Mouse (Mus musculus) limb, embryonic 11.5 days (tissue): ENCODE measurements around the gene Prr5l. TPM values are rescaled to one million over a fixed set of nuclear protein-coding genes. Genes with fewer than 3 reads are reported as not detected.

Experiments used
- ATAC-seq: fragments of 200-750 bp; cut with Nextera tagmentation; 2 replicates; pipeline ENCODE4 v1.8.0; 2017; ENCODE audit warnings: low read depth; ENCODE audit not compliant: insufficient number of reproducible peaks, low FRiP score, low TSS enrichment
- DNase-seq: peaks from one replicate; pipeline ENCODE4 v3.0.0-alpha.2; 2015; ENCODE audit warnings: low spot score
- H3K27ac ChIP-seq: fragments of 300-500 bp; sonication (generic); replicated peaks from 2 replicates; pipeline ENCODE4 v1.5.1; 2014; ENCODE audit warnings: low read depth, mild to moderate bottlenecking, low read length
- H3K27me3 ChIP-seq: fragments of 300-500 bp; sonication (generic); 2 replicates; pipeline ENCODE4 v1.6.1; 2014; ENCODE audit warnings: mild to moderate bottlenecking, low read length, mixed read lengths; ENCODE audit not compliant: control insufficient read depth, insufficient read depth
- H3K36me3 ChIP-seq: fragments of 300-500 bp; sonication (generic); 2 replicates; pipeline ENCODE4 v1.6.1; 2014; ENCODE audit warnings: mild to moderate bottlenecking, low read length, moderate library complexity, mixed read lengths; ENCODE audit not compliant: control insufficient read depth, insufficient read depth
- H3K4me1 ChIP-seq: fragments of 300-500 bp; sonication (generic); 2 replicates; pipeline ENCODE4 v1.6.1; 2014; ENCODE audit warnings: low read length, mixed read lengths; ENCODE audit not compliant: control insufficient read depth, insufficient read depth
- H3K4me2 ChIP-seq: fragments of 300-500 bp; sonication (generic); 2 replicates; pipeline ENCODE4 v1.6.1; 2014; ENCODE audit warnings: low read depth, mild to moderate bottlenecking, moderate library complexity; ENCODE audit not compliant: severe bottlenecking
- H3K4me3 ChIP-seq: fragments of 300-500 bp; sonication (generic); 2 replicates; pipeline ENCODE4 v1.5.1; 2014; ENCODE audit warnings: low read depth, low read length
- H3K9ac ChIP-seq: fragments of 300-500 bp; sonication (generic); 2 replicates; pipeline ENCODE4 v1.6.1; 2014; ENCODE audit warnings: mild to moderate bottlenecking, low read length
- H3K9me3 ChIP-seq: fragments of 300-500 bp; sonication (generic); 2 replicates; pipeline ENCODE4 v1.6.1; 2016; ENCODE audit warnings: low read length; ENCODE audit not compliant: control insufficient read depth
- WGBS: fragments of 180-500 bp; shearing (Covaris S2); extraction: QIAGEN DNeasy Blood & Tissue Kit; methylation state at CpG from one replicate; pipeline ENCODE4 v1.1.7; 2014; 5-methylcytosine and 5-hydroxymethylcytosine counted together
- polyA plus RNA-seq: library from polyadenylated mRNA; unstranded; fragments of >200 nt; fragmentation: Nextera tagmentation; extraction: Ambion mirVana; gene quantifications from 2 replicates; pipeline ENCODE4 v1.2.1, GENCODE M21; 2014

Gene Prr5l
- polyA plus RNA-seq, 1 experiment from 2014 or later: 18.6 TPM

GRCm38 (mm10) chr2:101695584-101695983 lies 187.2 kb downstream of the Prr5l start:
- Histone ChIP-seq H3K4me3 (no peak overlapping the region), H3K27ac (no peak overlapping the region), H3K9me3 (no peaks in the 10 kb centered on the region), H3K4me1 (no peaks in the 10 kb centered on the region), H3K27me3 (no peaks in the 10 kb centered on the region), H3K4me2 (no peak overlapping the region), H3K9ac (no peak overlapping the region), H3K36me3 (no peaks in the 10 kb centered on the region; the same call in 1 of the 2 replicates)
- 92% methylated on average over 7 of the region's 7 CpGs for WGBS
- ATAC-seq: no peak
- no peak for DNase-seq

GRCm38 (mm10) chr2:101693577-101694215 lies 189.1 kb downstream of the Prr5l start:
- ATAC-seq: no peak
- H3K27ac ChIP-seq: no peak overlapping the region
- no peak overlapping the region for H3K4me3 ChIP-seq
- H3K36me3 ChIP-seq: peaks cover 5% of the 10 kb centered on the region
- WGBS: 70% methylated on average over 5 of the region's 5 CpGs
- no peaks in the 10 kb centered on the region for H3K4me1 ChIP-seq
- no peak for DNase-seq
- H3K9me3 ChIP-seq: no peaks in the 10 kb centered on the region
- no peak overlapping the region for H3K9ac ChIP-seq
- H3K27me3 ChIP-seq: no peaks in the 10 kb centered on the region
- H3K4me2 ChIP-seq: no peak overlapping the region

DNA sequence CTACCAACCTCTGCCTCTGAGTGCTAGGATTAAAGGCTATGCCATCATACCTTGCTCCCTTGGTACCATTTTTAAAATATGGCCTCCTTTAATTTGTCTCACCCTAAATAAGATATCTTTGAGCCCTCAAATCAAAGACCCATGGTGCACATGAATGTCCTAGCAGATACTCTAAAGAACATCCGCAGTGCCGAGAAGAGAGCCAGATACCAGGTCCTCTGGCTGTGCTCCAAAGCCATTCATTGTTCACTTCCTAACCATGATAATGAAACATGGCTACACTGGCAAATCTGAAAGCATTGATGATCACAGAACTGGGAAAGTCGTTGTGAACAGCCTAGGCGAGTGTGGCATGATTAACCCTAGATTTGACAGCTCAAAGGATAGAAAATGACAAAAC lies 189.8 kb downstream of the Prr5l start:
- Histone ChIP-seq H3K4me1 (no peaks in the 10 kb centered on the region), H3K27me3 (no peaks in the 10 kb centered on the region), H3K9ac (no peak overlapping the region), H3K27ac (no peak overlapping the region), H3K4me3 (no peak overlapping the region), H3K36me3 (peaks cover 5% of the 10 kb centered on the region), H3K4me2 (no peak overlapping the region), H3K9me3 (no peaks in the 10 kb centered on the region)
- DNase-seq (no peak), ATAC-seq (no peak)
- 83% methylated on average over 4 of the region's 4 CpGs for WGBS

- ATAC-seq (no peak), DNase-seq (no peak)
- Histone ChIP-seq H3K9ac (no peak overlapping the region), H3K4me2 (no peak overlapping the region), H3K4me1 (no peaks in the 10 kb centered on the region), H3K27me3 (no peaks in the 10 kb centered on the region), H3K27ac (no peak overlapping the region), H3K9me3 (no peaks in the 10 kb centered on the region), H3K36me3 (peaks cover 7% of the 10 kb centered on the region), H3K4me3 (no peak overlapping the region)
- 94% methylated on average over 9 of the region's 9 CpGs for WGBS
Observed at GRCm38 (mm10) chr2:101690252-101690827, 192.5 kb downstream of the Prr5l start.

DNA sequence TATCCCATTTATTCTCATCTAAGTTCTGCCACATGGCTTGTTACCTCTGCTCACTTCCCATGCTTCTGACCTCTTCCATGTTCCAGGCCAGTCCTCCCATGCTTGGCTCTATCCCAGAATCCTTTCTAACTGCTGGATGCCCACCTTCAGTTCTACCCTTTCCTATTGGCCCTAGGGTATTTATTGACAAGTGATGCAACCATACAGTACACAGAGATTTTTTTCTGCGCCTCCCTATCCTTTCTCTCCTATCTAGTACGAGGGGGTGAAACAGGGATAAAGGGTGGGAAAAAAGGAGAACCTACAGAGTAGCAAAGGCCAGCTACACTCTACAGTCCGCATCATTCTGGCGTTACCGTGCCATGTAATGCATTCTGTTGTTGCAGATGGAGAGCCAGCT lies 194.8 kb downstream of the Prr5l start:
- H3K4me1 ChIP-seq: no peaks in the 10 kb centered on the region
- no peak overlapping the region for H3K4me2 ChIP-seq
- DNase-seq (no peak), ATAC-seq (no peak)
- H3K27me3 ChIP-seq: no peaks in the 10 kb centered on the region
- H3K36me3 ChIP-seq: peaks cover 7% of the 10 kb centered on the region
- no peak overlapping the region for H3K4me3 ChIP-seq
- WGBS: 93% methylated on average over 5 of the region's 5 CpGs
- H3K9me3 ChIP-seq: no peaks in the 10 kb centered on the region
- H3K9ac ChIP-seq: no peak overlapping the region
- no peak overlapping the region for H3K27ac ChIP-seq

- peaks cover 3% of the 10 kb centered on the region for H3K36me3 ChIP-seq
- no peaks in the 10 kb centered on the region for H3K9me3 ChIP-seq
- ATAC-seq (no peak), DNase-seq (no peak)
- 94% methylated on average over 12 of the region's 12 CpGs for WGBS
- H3K4me1 ChIP-seq: 0 out of 2 replicates have a peak, but pooled peaks cover 1% of the 10 kb centered on the region
- H3K27ac ChIP-seq: no peak overlapping the region
- H3K4me3 ChIP-seq: no peak overlapping the region
- no peak overlapping the region for H3K9ac ChIP-seq
- H3K27me3 ChIP-seq: no peaks in the 10 kb centered on the region
- no peak overlapping the region for H3K4me2 ChIP-seq
Observed at GRCm38 (mm10) chr2:101684421-101684820, 198.4 kb downstream of the Prr5l start.

GRCm38 (mm10) chr2:101679164-101679784 lies 203.6 kb downstream of the Prr5l start:
- Histone ChIP-seq H3K27ac (no peak overlapping the region), H3K9ac (peak overlapping the region; percentile 90), H3K27me3 (no peaks in the 10 kb centered on the region), H3K36me3 (no peaks in the 10 kb centered on the region; the same call in 1 of the 2 replicates), H3K4me1 (0 out of 2 replicates have a peak, but pooled peaks cover 3% of the 10 kb centered on the region), H3K4me2 (peak overlapping the region; percentile 68), H3K9me3 (no peaks in the 10 kb centered on the region), H3K4me3 (peak overlapping the region; percentile 98)
- DNase-seq (peak; percentile 32), ATAC-seq (no peak)
- 7% methylated on average over 15 of the region's 15 CpGs for WGBS

DNA sequence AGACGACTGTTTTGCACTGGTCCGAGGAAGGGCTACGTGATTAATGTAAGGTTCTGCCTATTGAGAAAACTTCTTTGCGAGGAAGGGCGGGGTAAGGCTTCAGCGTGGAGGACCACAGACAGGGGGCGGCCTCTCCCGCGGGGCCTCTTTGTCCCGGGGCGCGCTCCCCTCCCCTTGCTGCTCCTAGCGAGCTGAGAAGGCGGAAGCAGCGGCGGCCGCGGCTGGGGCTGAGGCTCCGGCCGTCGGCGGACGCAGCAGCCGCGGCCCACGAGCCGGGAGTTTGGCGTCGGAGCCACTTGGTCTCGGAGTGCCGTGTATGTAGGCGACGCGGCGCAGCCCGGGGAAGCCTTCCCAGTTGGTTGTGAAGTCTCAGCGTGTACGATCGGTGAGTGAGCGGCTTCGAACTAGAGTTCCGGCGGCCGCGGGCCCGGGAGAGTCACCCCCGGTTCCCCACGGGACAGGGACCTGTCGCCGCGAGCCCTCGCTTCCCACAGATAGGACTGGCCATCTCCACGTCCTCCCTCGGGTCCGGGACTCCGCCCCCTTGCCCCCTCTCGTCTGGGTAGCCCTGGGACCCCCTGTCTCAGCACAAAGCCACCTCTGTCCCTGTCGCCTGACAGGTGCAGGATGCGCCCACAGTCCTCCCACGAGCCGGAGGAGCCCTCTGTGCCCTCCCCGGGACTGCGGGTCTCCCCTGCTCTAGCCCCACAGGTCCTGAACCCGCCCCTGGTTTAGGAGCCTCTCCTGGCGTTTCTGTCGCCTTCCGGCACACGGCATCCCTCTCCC lies 204.4 kb downstream of the Prr5l start, which contains the start of gene Traf6:
Traf6 (plus strand) TSS at position 194 of the 786 bp plus-strand sequence.
- peak; percentile 92 for DNase-seq
- peak; percentile 88 for ATAC-seq
- Histone ChIP-seq H3K36me3 (no peaks in the 10 kb centered on the region; the same call in 1 of the 2 replicates), H3K9me3 (no peaks in the 10 kb centered on the region), H3K4me1 (0 out of 2 replicates have a peak, but pooled peaks cover 3% of the 10 kb centered on the region), H3K27ac (no peak within 1 kb of the TSS), H3K4me2 (peak within 1 kb of the TSS; percentile 68), H3K4me3 (peak within 1 kb of the TSS; percentile 98), H3K9ac (peak within 1 kb of the TSS; percentile 90), H3K27me3 (no peaks in the 10 kb centered on the region)
- under 1% methylated on average over 68 of the region's 68 CpGs for WGBS
